Mouse (Mus musculus): ENCODE results near the gene Aff3. TPM values are rescaled to one million over a fixed set of nuclear protein-coding genes. Genes with fewer than 3 reads are reported as not detected.
A peak's percentile ranks its signal among the peaks of the same experiment; 100 is the strongest.

Aff3 gene
- total and polyA plus RNA-seq, 3 experiments, result 1.4 to 3.1 (median 2.4) TPM

- Histone ChIP-seq H3K9ac (ENCODE audit: low read depth, low read length) (no peak overlapping the region), H3K27ac (no peak overlapping the region), H3K79me2 (replicated peaks; ENCODE audit: control insufficient read depth, insufficient read depth, low read length) (no peaks in the 10 kb centered on the region), H3K4me3 (no peak overlapping the region), H3K4me1 (ENCODE audit: control insufficient read depth, insufficient read depth, low read length) (no peaks in the 10 kb centered on the region), H3K36me3 (ENCODE audit: control insufficient read depth, insufficient read depth, low read length) (no peaks in the 10 kb centered on the region), H3K27me3 (ENCODE audit: control insufficient read depth, insufficient read depth, low read length) (no peaks in the 10 kb centered on the region)
- TF ChIP-seq POLR2A (IDR thresholded peaks at IDR 0.05; ENCODE audit: insufficient read depth, low read depth, low read length) (no peak), EP300 (IDR thresholded peaks at IDR 0.05; ENCODE audit: insufficient read depth, low read depth, low read length) (peak; percentile 83; the same call in 1 of the 2 replicates)
- DNase-seq, result peak; percentile 72 to 81
- WGBS, result 46% methylated on average over 17 of the region's 17 CpGs
- intact Hi-C loops (cut with DNase I), result loop anchor here (1.0 to 10.0 kb wide), 6 partner anchors 139 to 1342 kb away; no protein-coding TSS in a partner anchor
These were observed 479.1 kb downstream of the Aff3 start for GRCm38 (mm10) chr1:38185517-38186226.

DNA sequence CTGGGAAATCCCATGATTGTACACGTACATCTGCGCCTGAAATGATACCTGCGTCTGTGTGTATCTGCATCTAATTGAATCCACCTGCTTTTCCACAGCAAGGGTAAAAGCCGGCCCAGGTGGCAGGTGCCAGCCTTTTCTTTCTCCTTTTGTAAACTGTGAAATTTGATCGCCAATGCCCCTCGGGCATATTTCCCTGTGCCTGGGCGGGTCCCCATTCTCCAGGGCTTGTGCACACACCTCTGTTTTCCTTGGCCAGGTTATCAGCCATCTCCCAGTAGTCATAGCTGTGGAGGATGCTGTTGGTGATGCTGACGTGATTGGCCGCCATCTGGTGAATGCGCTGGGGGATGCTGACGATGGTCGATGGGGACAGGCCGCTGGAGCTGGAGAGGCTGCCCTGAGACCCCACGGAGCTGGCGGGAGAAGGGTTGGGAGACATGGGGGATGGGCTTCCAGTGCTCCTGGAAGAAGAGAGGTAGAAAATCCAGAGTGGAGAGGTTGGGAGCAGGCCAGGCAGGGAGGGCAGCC, 483.7 kb downstream of the Aff3 start:
- WGBS, result 84% methylated on average over 15 of the region's 15 CpGs
- Histone ChIP-seq H3K27me3 (ENCODE audit: control insufficient read depth, insufficient read depth, low read length) (no peaks in the 10 kb centered on the region), H3K4me1 (ENCODE audit: control insufficient read depth, insufficient read depth, low read length) (no peaks in the 10 kb centered on the region), H3K9ac (ENCODE audit: low read depth, low read length) (no peak overlapping the region), H3K79me2 (replicated peaks; ENCODE audit: control insufficient read depth, insufficient read depth, low read length) (no peaks in the 10 kb centered on the region), H3K36me3 (ENCODE audit: control insufficient read depth, insufficient read depth, low read length) (no peaks in the 10 kb centered on the region), H3K4me3 (no peak overlapping the region), H3K27ac (no peak overlapping the region)
- no peak for TF ChIP-seq EP300 (IDR thresholded peaks at IDR 0.05; ENCODE audit: insufficient read depth, low read depth, low read length)
- no peak for TF ChIP-seq CTCF (IDR thresholded peaks at IDR 0.05)
- DNase-seq, result no peak
- intact Hi-C loops (cut with DNase I), result loop anchor here (10.0 kb wide), 2 partner anchors 144 to 444 kb away; no protein-coding TSS in a partner anchor

DNA sequence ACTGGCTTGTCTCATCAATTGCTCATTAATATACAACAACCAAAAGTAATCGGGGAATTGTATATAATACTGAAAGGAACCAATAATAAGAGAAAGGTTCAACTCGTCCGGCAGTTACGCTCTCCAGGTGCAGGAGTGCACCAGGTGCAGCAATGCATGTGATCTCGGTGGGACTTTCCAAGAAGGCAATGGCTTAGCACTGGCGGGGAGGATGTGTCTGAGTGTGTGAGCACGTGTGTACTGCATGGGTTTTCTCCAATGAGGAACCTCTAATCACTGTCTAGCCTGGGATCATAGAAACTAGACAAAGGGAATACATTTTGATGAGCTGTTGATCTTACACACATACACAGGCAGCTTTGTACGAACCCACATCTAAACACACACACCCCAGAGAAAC, 485.8 kb downstream of the Aff3 start:
- no peak for DNase-seq
- no peaks in the 10 kb centered on the region for H3K36me3 ChIP-seq (ENCODE audit: control insufficient read depth, insufficient read depth, low read length)
- H3K27me3 ChIP-seq (ENCODE audit: control insufficient read depth, insufficient read depth, low read length), result no peaks in the 10 kb centered on the region
- WGBS, result 91% methylated on average over 8 of the region's 8 CpGs
- intact Hi-C loops (cut with DNase I), result no loop called here
- TF ChIP-seq CTCF (IDR thresholded peaks at IDR 0.05) (no peak), EP300 (IDR thresholded peaks at IDR 0.05; ENCODE audit: insufficient read depth, low read depth, low read length) (no peak), POLR2A (IDR thresholded peaks at IDR 0.05; ENCODE audit: insufficient read depth, low read depth, low read length) (no peak)
- H3K4me3 ChIP-seq, result no peak overlapping the region
- H3K9ac ChIP-seq (ENCODE audit: low read depth, low read length), result no peak overlapping the region
- H3K79me2 ChIP-seq (replicated peaks; ENCODE audit: control insufficient read depth, insufficient read depth, low read length), result no peaks in the 10 kb centered on the region
- no peak overlapping the region for H3K27ac ChIP-seq
- no peaks in the 10 kb centered on the region for H3K4me1 ChIP-seq (ENCODE audit: control insufficient read depth, insufficient read depth, low read length)

DNA sequence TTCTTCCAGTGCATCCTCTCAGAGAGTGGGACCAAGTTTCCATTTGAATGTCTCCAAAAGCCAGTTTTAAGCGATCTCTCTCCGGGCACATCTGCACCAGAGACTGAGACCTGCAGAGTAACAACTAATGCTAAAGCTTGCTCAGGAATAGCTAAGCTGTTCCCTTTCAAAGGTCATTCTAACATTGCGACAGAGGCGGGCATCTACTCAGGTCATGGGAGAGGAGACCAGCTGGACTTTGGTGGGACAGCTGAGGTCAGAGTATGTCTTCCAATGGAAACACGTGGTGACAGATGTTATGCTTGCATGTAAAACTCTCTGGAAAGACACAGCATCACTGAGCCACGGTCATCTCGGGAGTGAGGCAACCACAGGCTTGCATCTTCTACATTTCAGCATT, 488.7 kb downstream of the Aff3 start:
- no peak overlapping the region for H3K27ac ChIP-seq
- no peaks in the 10 kb centered on the region for H3K79me2 ChIP-seq (replicated peaks; ENCODE audit: control insufficient read depth, insufficient read depth, low read length)
- intact Hi-C loops (cut with DNase I), result no loop called here
- no peak for TF ChIP-seq CTCF (IDR thresholded peaks at IDR 0.05)
- TF ChIP-seq POLR2A (IDR thresholded peaks at IDR 0.05; ENCODE audit: insufficient read depth, low read depth, low read length), result no peak
- TF ChIP-seq EP300 (IDR thresholded peaks at IDR 0.05; ENCODE audit: insufficient read depth, low read depth, low read length), result no peak
- no peaks in the 10 kb centered on the region for H3K4me1 ChIP-seq (ENCODE audit: control insufficient read depth, insufficient read depth, low read length)
- no peak for DNase-seq
- no peaks in the 10 kb centered on the region for H3K36me3 ChIP-seq (ENCODE audit: control insufficient read depth, insufficient read depth, low read length)
- no peak overlapping the region for H3K4me3 ChIP-seq
- H3K27me3 ChIP-seq (ENCODE audit: control insufficient read depth, insufficient read depth, low read length), result no peaks in the 10 kb centered on the region
- no peak overlapping the region for H3K9ac ChIP-seq (ENCODE audit: low read depth, low read length)
- WGBS, result 87% methylated on average over 7 of the region's 7 CpGs

- no peaks in the 10 kb centered on the region for H3K79me2 ChIP-seq (replicated peaks; ENCODE audit: control insufficient read depth, insufficient read depth, low read length)
- H3K27ac ChIP-seq, result no peak overlapping the region
- H3K27me3 ChIP-seq (ENCODE audit: control insufficient read depth, insufficient read depth, low read length), result no peaks in the 10 kb centered on the region
- DNase-seq, result no peak
- intact Hi-C loops (cut with DNase I), result no loop called here
- H3K4me3 ChIP-seq, result no peak overlapping the region
- TF ChIP-seq CTCF (IDR thresholded peaks at IDR 0.05) (no peak), EP300 (IDR thresholded peaks at IDR 0.05; ENCODE audit: insufficient read depth, low read depth, low read length) (no peak), POLR2A (IDR thresholded peaks at IDR 0.05; ENCODE audit: insufficient read depth, low read depth, low read length) (no peak)
- no peaks in the 10 kb centered on the region for H3K4me1 ChIP-seq (ENCODE audit: control insufficient read depth, insufficient read depth, low read length)
- 82% methylated on average over 4 of the region's 4 CpGs for WGBS
- no peak overlapping the region for H3K9ac ChIP-seq (ENCODE audit: low read depth, low read length)
- H3K36me3 ChIP-seq (ENCODE audit: control insufficient read depth, insufficient read depth, low read length), result no peaks in the 10 kb centered on the region
These were observed 492.9 kb downstream of the Aff3 start for GRCm38 (mm10) chr1:38171874-38172273.

- Histone ChIP-seq H3K27me3 (ENCODE audit: control insufficient read depth, insufficient read depth, low read length) (no peaks in the 10 kb centered on the region), H3K9ac (ENCODE audit: low read depth, low read length) (no peak overlapping the region), H3K4me1 (ENCODE audit: control insufficient read depth, insufficient read depth, low read length) (no peaks in the 10 kb centered on the region), H3K36me3 (ENCODE audit: control insufficient read depth, insufficient read depth, low read length) (no peaks in the 10 kb centered on the region), H3K79me2 (replicated peaks; ENCODE audit: control insufficient read depth, insufficient read depth, low read length) (no peaks in the 10 kb centered on the region), H3K4me3 (no peak overlapping the region), H3K27ac (no peak overlapping the region)
- TF ChIP-seq POLR2A (IDR thresholded peaks at IDR 0.05; ENCODE audit: insufficient read depth, low read depth, low read length) (no peak), EP300 (IDR thresholded peaks at IDR 0.05; ENCODE audit: insufficient read depth, low read depth, low read length) (no peak), CTCF (IDR thresholded peaks at IDR 0.05) (no peak)
- intact Hi-C loops (cut with DNase I), result no loop called here
- 41% methylated on average over 2 of the region's 2 CpGs for WGBS
- DNase-seq, result no peak
These were observed 499.1 kb downstream of the Aff3 start for GRCm38 (mm10) chr1:38165696-38166095.
